Mouse (Mus musculus): ENCODE measurements around the gene Zranb1.

- no peak for TF ChIP-seq CTCF (IDR thresholded peaks at IDR 0.05; ENCODE audit: low read depth, low read length)
- TF ChIP-seq POLR2A (IDR thresholded peaks at IDR 0.05; ENCODE audit: borderline replicate concordance, low read depth, low read length): no peak
Measured at GRCm38 (mm10) chr7:133011611-133012010, 80.7 kb downstream of the Zranb1 start.
